Mouse (Mus musculus): ENCODE measurements around the gene Zfp644. TPM values are rescaled to one million over a fixed set of nuclear protein-coding genes. Genes with fewer than 3 reads are reported as not detected.
A peak's percentile ranks its signal among the peaks of the same experiment; 100 is the strongest.

Zfp644 gene
- total RNA-seq, 4 experiments from 2014 or later, result 102 to 132 (median 114) TPM

DNA sequence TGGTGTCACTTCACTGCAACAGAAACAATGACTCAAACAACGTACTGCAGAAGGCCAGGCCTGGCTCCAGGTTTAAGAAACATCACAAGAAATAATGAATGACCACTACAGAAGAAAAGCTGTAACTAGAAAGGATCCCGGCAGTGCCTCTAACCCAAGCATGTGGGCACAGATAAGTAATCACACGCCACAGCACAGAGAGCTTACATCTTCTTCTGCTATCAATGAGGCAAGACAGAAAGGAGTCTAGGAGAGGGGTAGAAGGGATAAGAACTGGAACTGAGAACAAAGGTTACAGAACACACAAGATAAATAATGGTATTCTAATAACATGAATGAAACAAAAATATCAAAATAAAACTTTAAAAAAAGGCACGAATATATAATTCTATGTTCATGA lies 32.2 kb downstream of the Zfp644 start:
- no peak for DNase-seq (ENCODE audit: low spot score in 2 of 2)

GRCm38 (mm10) chr5:106660867-106661266 lies 36.2 kb downstream of the Zfp644 start:
- DNase-seq (ENCODE audit: low spot score in 2 of 2), result no peak

- no peak for DNase-seq (ENCODE audit: low spot score in 2 of 2)
Measured at GRCm38 (mm10) chr5:106652790-106653328, 44.2 kb downstream of the Zfp644 start.

DNA sequence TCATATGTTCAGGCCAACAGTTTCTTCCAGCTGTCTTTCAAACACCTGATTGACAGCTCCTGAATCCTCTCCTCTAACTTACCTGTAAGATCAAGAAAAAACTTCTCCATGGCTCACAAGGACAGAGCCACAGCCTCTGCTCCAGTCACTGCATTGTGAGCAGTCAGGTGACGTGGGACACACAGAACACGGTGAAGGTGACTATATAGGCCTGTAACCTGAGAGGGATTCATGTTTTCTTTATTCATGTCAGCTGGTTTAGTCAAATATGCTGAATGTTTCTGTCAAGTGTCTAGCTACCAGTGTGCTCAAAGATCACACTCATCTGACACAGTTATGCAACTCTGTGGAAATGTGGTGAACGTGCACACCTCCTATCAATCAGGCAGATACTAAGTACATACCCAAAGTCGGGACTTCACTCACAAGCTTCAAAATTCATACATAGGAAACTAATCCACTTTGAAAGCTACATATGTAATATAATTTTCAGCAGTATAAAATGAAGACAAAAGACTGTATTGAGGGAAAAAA lies 44.8 kb downstream of the Zfp644 start:
- DNase-seq (ENCODE audit: low spot score in 2 of 2), result no peak

DNA sequence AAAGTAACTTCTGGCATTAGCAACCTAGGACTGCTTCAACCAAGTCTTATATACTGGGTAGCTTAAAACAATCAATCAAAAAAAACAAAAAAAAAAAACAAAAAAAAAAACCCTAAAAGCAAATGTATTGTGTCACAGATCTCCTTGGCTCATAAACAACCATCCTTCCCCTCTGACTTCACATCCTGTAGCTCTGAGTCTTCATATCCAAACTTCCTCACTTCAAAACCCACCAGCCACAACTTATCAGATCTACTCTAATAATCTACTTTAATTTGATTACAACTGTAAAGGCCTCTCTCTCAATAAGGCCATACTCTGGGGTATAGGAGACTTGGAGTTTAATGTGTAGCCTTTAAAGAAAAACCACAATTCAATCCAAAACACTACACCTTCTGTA lies 47.1 kb downstream of the Zfp644 start:
- no peak for DNase-seq (ENCODE audit: low spot score in 2 of 2)

DNA sequence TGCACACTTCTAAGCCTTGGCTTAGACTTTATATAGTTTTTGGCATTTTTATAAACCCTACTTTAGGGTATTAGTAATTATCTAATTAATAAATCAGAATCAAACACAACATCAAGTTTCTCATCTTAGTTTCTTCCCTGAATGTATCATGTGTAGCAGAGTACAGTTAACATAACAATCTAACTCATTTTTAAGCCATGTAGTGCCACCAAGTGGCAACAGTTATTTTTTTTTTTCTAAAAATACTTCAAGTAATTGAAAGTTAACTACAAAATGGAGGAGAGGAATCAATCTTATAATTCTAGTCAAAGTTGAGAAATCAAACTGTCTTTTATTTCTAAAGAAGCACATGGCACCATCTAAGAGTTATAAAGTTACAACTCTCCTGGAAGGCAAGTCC lies 47.6 kb downstream of the Zfp644 start:
- DNase-seq (ENCODE audit: low spot score in 2 of 2), result no peak

- no peak for DNase-seq (ENCODE audit: low spot score in 2 of 2)
Measured at GRCm38 (mm10) chr5:106643434-106643833, 53.7 kb downstream of the Zfp644 start.

DNA sequence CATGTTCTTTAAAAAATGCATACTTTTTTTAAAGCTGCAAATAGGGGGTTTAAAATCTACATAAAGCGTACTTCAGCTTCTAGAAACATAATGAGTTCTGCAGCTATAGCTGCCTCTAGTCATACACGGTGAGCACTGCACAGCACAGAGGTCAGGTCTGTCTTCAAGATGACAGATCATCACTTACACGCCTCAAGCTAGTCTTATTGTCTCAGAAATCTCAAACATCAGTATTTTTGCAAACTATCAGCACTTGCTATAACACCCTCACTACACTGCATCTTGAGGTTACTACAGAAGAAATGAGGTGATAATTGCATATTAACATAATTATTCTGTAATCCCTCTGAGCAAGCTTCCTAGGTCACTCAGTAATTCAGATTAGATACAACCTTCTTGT lies 55.2 kb downstream of the Zfp644 start:
- DNase-seq (ENCODE audit: low spot score in 2 of 2), result no peak

GRCm38 (mm10) chr5:106640235-106640809 lies 56.8 kb downstream of the Zfp644 start:
- no peak for DNase-seq (ENCODE audit: low spot score in 2 of 2)

DNA sequence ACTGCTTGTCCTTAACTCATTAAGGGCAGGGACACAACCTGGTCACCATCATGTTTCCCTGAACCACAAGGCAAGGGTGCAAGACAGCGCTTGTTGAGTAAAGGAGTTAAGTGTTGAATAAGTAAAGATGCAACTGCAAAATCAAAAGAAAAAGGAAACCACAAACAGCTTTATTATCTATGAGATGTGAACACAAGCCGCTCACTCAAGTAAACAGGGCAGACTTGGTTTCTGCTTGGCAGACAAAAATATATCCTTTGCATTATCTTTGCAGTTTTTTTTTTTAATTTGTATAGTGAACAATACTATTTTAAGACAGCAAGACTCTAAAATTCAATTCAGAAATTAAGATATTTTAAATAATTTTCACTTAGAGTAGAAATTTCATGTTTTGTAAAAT lies 57.5 kb downstream of the Zfp644 start:
- DNase-seq (ENCODE audit: low spot score in 2 of 2), result no peak

DNA sequence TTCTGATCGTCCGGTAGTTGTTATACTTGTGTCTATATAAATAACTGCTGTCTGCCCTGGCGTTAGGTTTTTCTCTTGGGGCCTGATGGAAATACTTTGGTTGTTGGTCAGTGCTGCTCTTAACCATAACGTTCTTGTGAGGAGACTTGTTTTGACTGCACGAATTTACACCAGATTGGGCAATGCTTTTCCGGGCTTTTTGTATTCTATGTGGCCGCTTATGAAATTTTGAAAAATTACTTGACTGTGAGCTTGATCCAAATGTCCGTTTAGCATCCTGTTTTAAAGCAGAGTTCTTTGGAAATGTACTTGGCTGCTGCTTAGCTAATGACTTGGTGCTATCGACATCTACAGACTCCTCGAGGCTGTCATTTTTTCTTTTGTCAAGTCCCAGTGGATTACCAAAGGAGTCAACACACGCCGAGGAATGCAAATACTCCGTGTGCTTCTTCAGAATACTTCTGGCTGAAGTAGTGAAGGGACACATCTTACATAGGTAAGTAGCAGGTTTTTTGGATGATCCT lies 60.6 kb downstream of the Zfp644 start:
- no peak for DNase-seq (ENCODE audit: low spot score in 2 of 2)

DNA sequence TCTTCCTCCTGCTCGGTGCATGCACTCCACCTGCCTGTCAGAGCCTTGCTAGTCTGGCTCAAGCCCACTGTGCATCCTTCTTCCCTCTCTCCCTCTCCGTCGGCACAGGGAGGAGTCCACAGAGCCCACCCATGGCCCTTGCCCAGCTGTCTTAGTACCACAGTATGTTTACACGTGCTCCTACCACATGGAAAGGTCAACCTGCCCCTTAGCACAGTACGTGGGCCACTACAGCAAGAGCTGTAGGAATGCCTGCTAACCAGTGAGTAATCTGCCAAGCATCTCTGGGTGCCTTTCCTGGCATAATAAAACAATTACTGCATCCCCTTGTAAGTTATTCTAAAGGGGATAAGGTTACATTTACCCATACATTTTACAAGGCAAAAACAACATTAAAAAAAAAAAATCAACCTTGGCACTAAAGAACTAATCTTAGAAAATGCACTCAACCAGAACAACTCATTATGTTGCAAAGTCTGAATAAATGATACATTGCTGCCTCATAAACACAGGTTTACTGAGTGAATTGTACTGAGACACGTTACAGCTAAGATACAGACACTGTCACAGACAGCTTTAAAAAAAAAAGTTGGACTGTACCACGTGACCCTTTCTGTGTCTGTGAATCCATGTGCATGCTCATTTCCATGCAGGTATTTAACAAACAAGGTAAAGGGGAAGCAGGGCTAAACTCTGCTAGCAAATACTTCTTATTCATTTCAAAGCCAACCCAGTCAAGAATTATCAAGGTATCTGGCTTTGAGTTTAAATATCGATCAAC lies 68.5 kb downstream of the Zfp644 start:
- no peak for DNase-seq (ENCODE audit: low spot score in 2 of 2)

- no peak for DNase-seq (ENCODE audit: low spot score in 2 of 2)
Measured at GRCm38 (mm10) chr5:106623337-106623736, 73.8 kb downstream of the Zfp644 start.

DNA sequence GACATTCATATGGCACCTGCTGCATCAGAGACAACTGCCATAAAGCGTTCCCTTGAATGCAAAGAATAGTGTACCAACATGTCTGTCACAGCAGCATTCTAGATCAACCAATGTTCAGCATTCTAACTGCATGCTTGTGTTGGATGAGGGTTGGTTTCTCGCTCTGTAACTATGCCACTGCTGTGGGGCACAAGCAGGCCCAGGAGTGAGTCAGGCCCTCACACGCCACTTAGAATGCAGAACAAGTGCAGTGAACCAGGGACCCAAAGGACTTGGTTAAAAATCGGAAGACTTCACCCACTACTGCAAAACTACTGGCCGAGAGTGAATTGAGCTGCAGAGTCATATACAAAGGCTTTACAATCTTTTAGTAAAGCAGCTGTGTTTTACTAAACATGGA lies 74.9 kb downstream of the Zfp644 start:
- no peak for DNase-seq (ENCODE audit: low spot score in 2 of 2)

GRCm38 (mm10) chr5:106620446-106620845 lies 76.6 kb downstream of the Zfp644 start:
- DNase-seq (ENCODE audit: low spot score in 2 of 2), result no peak

DNA sequence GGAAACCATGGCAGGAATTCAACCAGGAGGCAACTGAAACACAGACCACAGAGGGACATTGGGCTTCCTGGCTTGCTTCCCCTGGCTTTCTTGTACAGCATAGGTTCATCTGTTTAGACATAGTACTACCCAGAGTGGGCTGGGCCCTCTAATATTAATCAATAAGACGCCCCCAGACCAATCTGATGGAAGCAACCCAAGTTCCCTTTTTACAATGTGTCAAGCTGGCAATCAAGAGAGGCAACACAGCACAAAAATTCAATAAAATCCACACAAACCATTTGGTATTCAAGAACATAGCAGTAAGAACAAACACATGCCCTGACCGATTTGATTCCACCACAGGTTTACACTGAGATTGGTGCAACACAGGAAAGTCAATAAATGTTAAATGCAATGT lies 82.1 kb downstream of the Zfp644 start:
- peak in 1 of 2 experiments; percentile 15 for DNase-seq (ENCODE audit: low spot score in 2 of 2)

- DNase-seq (ENCODE audit: low spot score in 2 of 2), result no peak
Measured at GRCm38 (mm10) chr5:106614570-106614969, 82.5 kb downstream of the Zfp644 start.

DNA sequence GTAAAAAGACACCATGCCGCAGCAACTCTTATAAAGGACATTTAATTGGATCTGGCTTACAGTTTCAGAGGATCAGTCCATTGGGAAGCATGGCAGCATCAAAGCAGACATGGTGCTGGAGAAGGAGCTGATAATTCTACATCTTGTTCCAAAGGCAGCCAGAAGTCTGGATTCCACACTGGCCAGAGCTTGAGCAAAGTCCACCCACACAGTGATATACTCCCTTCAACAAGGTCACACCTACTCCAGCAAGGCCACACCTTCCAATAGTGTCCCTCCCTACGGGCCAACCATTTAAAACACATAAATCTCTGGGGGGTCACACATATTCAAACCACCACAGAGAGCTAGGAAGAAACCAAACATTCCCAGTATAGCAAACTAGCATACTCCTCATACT lies 84.9 kb downstream of the Zfp644 start:
- no peak for DNase-seq (ENCODE audit: low spot score in 2 of 2)

- DNase-seq (ENCODE audit: low spot score in 2 of 2), result no peak
Measured at GRCm38 (mm10) chr5:106608798-106609197, 88.3 kb downstream of the Zfp644 start, which contains the start of gene Gm17304. Gm17304 (plus strand) TSS chr5:106609098.

- no peak for DNase-seq (ENCODE audit: low spot score in 2 of 2)
Measured at GRCm38 (mm10) chr5:106607081-106607480, 90.0 kb downstream of the Zfp644 start.

DNA sequence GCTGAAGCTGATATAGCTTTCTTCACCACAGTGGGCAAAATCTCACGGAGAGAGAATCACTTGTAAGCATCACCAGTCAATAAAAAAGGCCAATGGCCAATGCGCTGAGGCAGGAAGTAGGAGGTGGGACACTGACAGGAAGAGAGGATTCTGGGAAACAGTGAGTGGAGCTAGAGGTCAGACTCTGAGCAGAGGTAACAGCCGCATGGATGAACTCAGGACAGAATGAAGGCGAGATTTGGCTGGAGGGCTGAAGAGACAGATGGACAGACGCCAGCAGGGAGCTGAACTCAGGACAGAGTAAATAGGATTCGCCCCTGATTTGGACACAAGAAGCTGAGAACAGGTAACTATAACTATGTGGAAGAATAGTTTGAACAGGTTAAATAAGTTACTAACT lies 92.0 kb downstream of the Zfp644 start:
- DNase-seq (ENCODE audit: low spot score in 2 of 2), result no peak

DNA sequence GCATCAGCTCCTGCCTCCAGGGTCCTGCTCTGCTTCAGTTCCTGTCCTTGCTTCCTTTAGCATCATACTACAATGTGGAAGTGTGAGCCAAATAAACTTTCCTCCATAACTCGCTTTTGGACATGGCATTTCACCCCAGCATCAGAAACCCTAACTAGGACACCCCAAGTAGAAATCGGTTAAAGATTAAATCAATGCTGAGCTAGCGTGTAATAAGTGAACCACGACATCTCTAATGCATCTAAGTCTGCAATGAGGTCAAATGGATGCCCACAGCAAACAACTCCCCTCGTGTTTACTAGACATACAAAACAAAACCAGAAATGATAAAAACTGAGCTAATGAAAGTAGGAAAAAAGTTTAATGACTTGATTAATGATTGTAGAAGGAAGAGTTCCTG lies 92.7 kb downstream of the Zfp644 start:
- no peak for DNase-seq (ENCODE audit: low spot score in 2 of 2)
